ENCODE assay signal across 8 mouse cellular contexts in the genomic region with DNA sequence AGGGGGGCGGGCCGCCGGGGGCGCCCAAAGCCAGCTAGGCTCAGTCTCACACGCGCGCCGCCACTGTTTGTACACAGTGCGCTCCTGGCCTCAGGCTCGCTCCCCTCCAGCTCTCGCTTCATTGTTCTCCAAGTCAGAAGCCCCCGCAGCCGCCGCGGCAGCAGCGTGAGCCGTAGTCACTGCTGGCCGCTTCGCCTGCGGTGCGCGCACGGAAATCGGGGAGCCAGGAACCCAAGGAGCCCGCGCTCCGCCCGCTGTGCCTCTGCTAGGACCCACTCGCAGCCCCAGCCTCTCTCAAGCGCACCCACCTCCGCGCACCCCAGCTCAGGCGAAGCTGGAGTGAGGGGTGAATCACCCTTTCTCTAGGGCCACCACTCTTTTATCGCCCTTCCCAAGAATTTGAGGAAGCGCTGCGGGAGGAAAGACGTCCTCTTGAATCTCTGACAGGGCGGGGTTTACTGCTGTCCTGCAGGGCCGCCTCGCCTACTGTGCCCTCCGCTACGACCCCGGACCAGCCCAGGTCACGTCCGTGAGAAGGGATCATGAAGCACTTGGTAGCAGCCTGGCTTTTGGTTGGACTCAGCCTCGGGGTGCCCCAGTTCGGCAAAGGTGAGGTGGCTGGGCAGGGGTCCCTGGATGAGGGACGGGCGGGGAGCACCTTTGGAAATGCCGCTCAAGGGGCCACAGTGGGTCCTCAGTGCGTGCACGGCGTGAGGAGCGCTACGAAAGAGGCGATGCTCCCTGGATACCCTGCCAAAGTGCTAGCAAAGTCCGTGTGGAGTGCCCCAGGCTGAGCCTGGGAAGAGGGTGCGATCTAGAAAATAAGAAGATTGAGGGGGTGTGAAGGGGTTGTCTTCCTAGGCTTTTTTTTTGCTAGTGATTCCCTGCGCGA. TPM values are rescaled to one million over a fixed set of nuclear protein-coding genes. Genes with fewer than 3 reads are reported as not detected.
DNase-seq lines count a peak whose midpoint lies in the region; ATAC-seq and TF ChIP-seq lines count a peak whose summit lies in the region.

Gene Edil3, plus strand, starts transcription at position 33 of the 892 bp plus-strand sequence.

- no peak for TF ChIP-seq CTCF in hindbrain, postnatal 0 days (IDR thresholded peaks at IDR 0.05; ENCODE audit: low read depth)
- TF ChIP-seq CTCF in stomach, postnatal 0 days (IDR thresholded peaks at IDR 0.05; ENCODE audit: low read depth) = no peak

- peak within 1 kb of the TSS; percentile 92 for H3K27ac ChIP-seq in forebrain, embryonic 10.5 days
- peak within 1 kb of the TSS; percentile 71; the same call in 1 of the 2 replicates for H3K27ac ChIP-seq in hindbrain, postnatal 0 days
- H3K27ac ChIP-seq in limb, embryonic 11.5 days (replicated peaks; ENCODE audit: low read depth, low read length) = no peak within 1 kb of the TSS
- peak within 1 kb of the TSS; percentile 90 for H3K27ac ChIP-seq in midbrain, embryonic 12.5 days (replicated peaks)
- H3K27ac ChIP-seq in stomach, postnatal 0 days (replicated peaks) = no peak within 1 kb of the TSS

- TF ChIP-seq EP300 in stomach, postnatal 0 days (optimal IDR thresholded peaks at IDR 0.05) = no peak

- H3K4me2 ChIP-seq in hindbrain, postnatal 0 days (ENCODE audit: low read depth, low read length) = peak within 1 kb of the TSS; percentile 92
- H3K4me2 ChIP-seq in limb, embryonic 11.5 days (ENCODE audit: low read depth, severe bottlenecking) = peak within 1 kb of the TSS; percentile 82
- peak within 1 kb of the TSS; percentile 75 for H3K4me2 ChIP-seq in midbrain, embryonic 12.5 days (replicated peaks)
- peak within 1 kb of the TSS; percentile 87 for H3K4me2 ChIP-seq in stomach, postnatal 0 days (replicated peaks; ENCODE audit: low read depth)

- no peaks in the 10 kb centered on the region for H3K36me3 ChIP-seq in forebrain, embryonic 10.5 days (replicated peaks)
- H3K36me3 ChIP-seq in hindbrain, postnatal 0 days (ENCODE audit: insufficient read depth, low read length) = no peaks in the 10 kb centered on the region
- no peaks in the 10 kb centered on the region for H3K36me3 ChIP-seq in limb, embryonic 11.5 days (ENCODE audit: control insufficient read depth, insufficient read depth, low read length)
- H3K36me3 ChIP-seq in midbrain, embryonic 12.5 days = no peaks in the 10 kb centered on the region
- no peaks in the 10 kb centered on the region for H3K36me3 ChIP-seq in stomach, postnatal 0 days (ENCODE audit: control insufficient read depth, insufficient read depth, low read length)

- no peaks in the 10 kb centered on the region for H3K9me3 ChIP-seq in forebrain, embryonic 10.5 days
- no peaks in the 10 kb centered on the region for H3K9me3 ChIP-seq in hindbrain, postnatal 0 days (ENCODE audit: low read length)
- no peaks in the 10 kb centered on the region for H3K9me3 ChIP-seq in limb, embryonic 11.5 days (ENCODE audit: control insufficient read depth, low read length)
- H3K9me3 ChIP-seq in midbrain, embryonic 12.5 days = no peaks in the 10 kb centered on the region
- no peaks in the 10 kb centered on the region for H3K9me3 ChIP-seq in stomach, postnatal 0 days (ENCODE audit: control insufficient read depth, low read length)

- DNase-seq in thymus, postnatal 0 days (ENCODE audit: low spot score) = peak; percentile 11
- DNase-seq in thymus, postnatal 10 days (ENCODE audit: low spot score in 2 of 2) = no peak
- DNase-seq in forebrain, embryonic 10.5 days (ENCODE audit: extremely low spot score, low spot score) = peak; percentile 64
- DNase-seq in hindbrain, postnatal 0 days (ENCODE audit: low spot score) = peak; percentile 77
- DNase-seq in limb, embryonic 11.5 days (ENCODE audit: low spot score) = peak; percentile 77
- DNase-seq in stomach, postnatal 0 days (ENCODE audit: low spot score) = peak; percentile 31
- DNase-seq in c-Kit-positive CD71-positive TER-119-positive erythroid progenitor cells, embryonic 14.5 days (ENCODE audit: low spot score) = no peak

- ATAC-seq in hindbrain, postnatal 0 days = peak; percentile 82
- ATAC-seq in limb, embryonic 11.5 days (ENCODE audit: insufficient number of reproducible peaks, low FRiP score, low TSS enrichment, low read depth) = peak; percentile 86
- peak; percentile 83 for ATAC-seq in midbrain, embryonic 12.5 days (ENCODE audit: low FRiP score, low read depth)
- ATAC-seq in stomach, postnatal 0 days (ENCODE audit: low FRiP score, low TSS enrichment) = 0 out of 2 replicates have a peak, but pooled peaks have one; percentile 35

- H3K27me3 ChIP-seq in forebrain, embryonic 10.5 days (ENCODE audit: poor library complexity, severe bottlenecking) = peaks cover 28% of the 10 kb centered on the region
- no peaks in the 10 kb centered on the region for H3K27me3 ChIP-seq in hindbrain, postnatal 0 days (ENCODE audit: insufficient read depth, low read length)
- H3K27me3 ChIP-seq in limb, embryonic 11.5 days (ENCODE audit: control insufficient read depth, insufficient read depth, low read length) = no peaks in the 10 kb centered on the region; the same call in 1 of the 2 replicates
- no peaks in the 10 kb centered on the region for H3K27me3 ChIP-seq in midbrain, embryonic 12.5 days
- no peaks in the 10 kb centered on the region for H3K27me3 ChIP-seq in stomach, postnatal 0 days (ENCODE audit: control insufficient read depth, insufficient read depth, low read length)

- H3K4me3 ChIP-seq in forebrain, embryonic 10.5 days = peak within 1 kb of the TSS; percentile 77
- peak within 1 kb of the TSS; percentile 81 for H3K4me3 ChIP-seq in hindbrain, postnatal 0 days (ENCODE audit: low read length)
- H3K4me3 ChIP-seq in limb, embryonic 11.5 days (ENCODE audit: low read depth, low read length) = peak within 1 kb of the TSS; percentile 49
- peak within 1 kb of the TSS; percentile 76 for H3K4me3 ChIP-seq in midbrain, embryonic 12.5 days
- peak within 1 kb of the TSS; percentile 61 for H3K4me3 ChIP-seq in stomach, postnatal 0 days (ENCODE audit: low read depth, low read length)

- peaks cover 36% of the 10 kb centered on the region for H3K4me1 ChIP-seq in forebrain, embryonic 10.5 days
- H3K4me1 ChIP-seq in hindbrain, postnatal 0 days (ENCODE audit: insufficient read depth, low read length) = no peaks in the 10 kb centered on the region
- no peaks in the 10 kb centered on the region for H3K4me1 ChIP-seq in limb, embryonic 11.5 days (ENCODE audit: control insufficient read depth, insufficient read depth, low read length)
- peaks cover 11% of the 10 kb centered on the region; the same call in 1 of the 2 replicates for H3K4me1 ChIP-seq in midbrain, embryonic 12.5 days
- H3K4me1 ChIP-seq in stomach, postnatal 0 days (replicated peaks; ENCODE audit: control insufficient read depth, insufficient read depth) = no peaks in the 10 kb centered on the region

- under 1% methylated on average over 58 of the region's 60 CpGs for WGBS in forebrain, embryonic 10.5 days
- WGBS in hindbrain, postnatal 0 days = 1% methylated on average over 59 of the region's 60 CpGs
- under 1% methylated on average over 54 of the region's 60 CpGs for WGBS in limb, embryonic 11.5 days
- WGBS in midbrain, embryonic 12.5 days = under 1% methylated on average over 40 of the region's 60 CpGs
- WGBS in stomach, postnatal 0 days = 1% methylated on average over 58 of the region's 60 CpGs

- peak within 1 kb of the TSS; percentile 77 for H3K9ac ChIP-seq in hindbrain, postnatal 0 days (replicated peaks; ENCODE audit: low read length)
- peak within 1 kb of the TSS; percentile 73 for H3K9ac ChIP-seq in limb, embryonic 11.5 days (ENCODE audit: low read length)
- H3K9ac ChIP-seq in midbrain, embryonic 12.5 days (replicated peaks) = peak within 1 kb of the TSS; percentile 91
- peak within 1 kb of the TSS; percentile 58 for H3K9ac ChIP-seq in stomach, postnatal 0 days (ENCODE audit: low read length)

RNA-seq across cellular contexts. Expression of gene Edil3, which starts in this region (rescaled TPM):
- 0.08 and 0.17 TPM in 2 replicates for polyA plus RNA-seq in thymus, postnatal 0 days (2015; fragmentation: Nextera tagmentation; extraction: Ambion mirVana)
- polyA plus RNA-seq in forebrain, embryonic 10.5 days (2016; fragmentation: Nextera tagmentation; extraction: Ambion mirVana) = 10.4 and 11.3 TPM in 2 replicates
- 90.0 and 90.5 TPM in 2 replicates for total RNA-seq in hindbrain, postnatal 0 days (2014; rRNA removed)
- 48.7 and 51.4 TPM in 2 replicates for polyA plus RNA-seq in hindbrain, postnatal 0 days (2015; fragmentation: Nextera tagmentation; extraction: Ambion mirVana)
- polyA plus RNA-seq in limb, embryonic 11.5 days (2014; fragmentation: Nextera tagmentation; extraction: Ambion mirVana) = 5.1 and 5.2 TPM in 2 replicates
- polyA plus RNA-seq in midbrain, embryonic 12.5 days (2016; fragmentation: Nextera tagmentation; extraction: Ambion mirVana) = 54.5 and 54.8 TPM in 2 replicates
- polyA plus RNA-seq in stomach, postnatal 0 days (2015; fragmentation: Nextera tagmentation; extraction: Ambion mirVana) = 1.1 and 1.7 TPM in 2 replicates

Comparison
In these comparisons a context has a peak if more than half of its experiments do, and no peak if none do; other contexts are left out.
1. Peak in DNase-seq in thymus, postnatal 0 days; RNA of the gene not detected or under 1 TPM.
2. DNase-seq: peak in forebrain, embryonic 10.5 days (single experiment), hindbrain, postnatal 0 days (single experiment), limb, embryonic 11.5 days (single experiment) and stomach, postnatal 0 days (single experiment); none in thymus, postnatal 10 days (0 of 2) and c-Kit-positive CD71-positive TER-119-positive erythroid progenitor cells, embryonic 14.5 days (single experiment).
3. H3K27ac ChIP-seq: peak in forebrain, embryonic 10.5 days (single experiment), hindbrain, postnatal 0 days (single experiment) and midbrain, embryonic 12.5 days (single experiment); none in limb, embryonic 11.5 days (single experiment) and stomach, postnatal 0 days (single experiment).
4. ATAC-seq: peak in every context shown above with its lines; median percentile 86 in limb, embryonic 11.5 days; 83 in midbrain, embryonic 12.5 days; 82 in hindbrain, postnatal 0 days; 35 in stomach, postnatal 0 days.
5. Peak in every context shown above with its lines, with median percentiles within 50 percentile points of each other: H3K4me3 ChIP-seq, H3K4me2 ChIP-seq and H3K9ac ChIP-seq.